Mouse (Mus musculus): ENCODE data around the gene Ppfia4.
"Not testable (repeated sequence)": the region's sequence is repeated elsewhere in the genome, so short reads cannot be mapped to it uniquely, and the experiment has no call there.

The Ppfia4 gene

GRCm38 (mm10) chr1:134264341-134264740 is 68.4 kb downstream of the Ppfia4 start:
- DNase-seq = no peak

- DNase-seq = not testable (repeated sequence)
Measured at GRCm38 (mm10) chr1:134249681-134250080, 83.0 kb downstream of the Ppfia4 start.

All from kidney, postnatal 36 days (tissue).